Mouse (Mus musculus): Measurements from ENCODE around the gene Rgs8. TPM values are rescaled to one million over a fixed set of nuclear protein-coding genes. Genes with fewer than 3 reads are reported as not detected.

The Rgs8 gene
- polyA plus RNA-seq, 1 experiment from 2014 or later = 17.0 TPM

GRCm38 (mm10) chr1:153712633-153713032 lies 59.8 kb downstream of the Rgs8 start:
- H3K4me3 ChIP-seq = no peak overlapping the region
- H3K9me3 ChIP-seq = no peaks in the 10 kb centered on the region
- ATAC-seq (ENCODE audit: low FRiP score, low read depth) = no peak
- H3K27me3 ChIP-seq (replicated peaks) = no peaks in the 10 kb centered on the region
- H3K27ac ChIP-seq = no peak overlapping the region
- no peaks in the 10 kb centered on the region for H3K36me3 ChIP-seq
- no peak overlapping the region for H3K4me2 ChIP-seq (replicated peaks)
- no peaks in the 10 kb centered on the region for H3K4me1 ChIP-seq
- 96% methylated on average over 2 of the region's 2 CpGs for WGBS
- no peak overlapping the region for H3K9ac ChIP-seq

DNA sequence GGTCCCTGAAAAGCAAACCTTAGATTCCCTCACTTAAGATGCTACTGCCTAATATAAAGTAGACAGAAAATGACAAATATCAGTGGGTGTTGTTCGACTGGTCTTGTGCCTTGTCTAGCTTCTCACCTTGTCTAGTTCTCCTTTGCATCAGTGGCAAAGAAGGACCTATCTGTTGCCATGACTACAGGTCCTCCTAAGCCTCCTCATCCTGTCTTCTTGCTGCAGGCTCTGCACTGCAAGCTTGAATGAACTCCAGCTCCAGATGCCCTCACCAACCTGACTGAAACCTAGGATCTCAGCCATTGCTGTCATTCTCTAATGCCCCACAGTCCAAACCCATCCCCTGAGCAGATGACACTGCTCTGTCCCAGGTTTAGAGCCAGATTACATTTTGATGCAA lies 65.2 kb downstream of the Rgs8 start:
- ATAC-seq (ENCODE audit: low FRiP score, low read depth) = no peak
- H3K36me3 ChIP-seq = no peaks in the 10 kb centered on the region
- no peak overlapping the region for H3K4me2 ChIP-seq (replicated peaks)
- no peak overlapping the region for H3K4me3 ChIP-seq
- H3K9me3 ChIP-seq = no peaks in the 10 kb centered on the region
- H3K4me1 ChIP-seq = no peaks in the 10 kb centered on the region
- WGBS = 93% methylated on average over 1 of the region's 1 CpGs
- H3K9ac ChIP-seq = no peak overlapping the region
- H3K27ac ChIP-seq = no peak overlapping the region
- no peaks in the 10 kb centered on the region for H3K27me3 ChIP-seq (replicated peaks)

DNA sequence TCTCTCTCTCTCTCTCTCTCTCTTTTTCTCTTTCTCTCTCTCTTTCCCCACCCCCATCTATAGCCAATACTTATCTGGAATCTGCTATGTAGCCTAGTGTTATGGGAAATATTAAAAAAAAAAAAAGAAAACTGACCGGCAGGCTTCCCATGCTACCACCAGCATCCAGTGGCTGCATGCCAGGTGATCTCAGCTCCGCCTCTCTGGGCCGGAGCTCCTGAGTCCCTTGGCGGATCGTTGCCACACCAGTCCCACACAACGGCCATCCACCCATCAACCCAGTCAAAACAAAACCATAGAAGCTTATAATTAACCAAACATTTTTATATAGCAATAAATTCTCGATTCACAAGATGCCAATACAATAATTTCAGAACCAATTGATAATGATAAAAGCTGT lies 68.1 kb downstream of the Rgs8 start:
- Histone ChIP-seq H3K27ac (no peak overlapping the region), H3K4me3 (no peak overlapping the region), H3K4me2 (replicated peaks) (no peak overlapping the region), H3K4me1 (no peaks in the 10 kb centered on the region), H3K36me3 (no peaks in the 10 kb centered on the region), H3K9ac (no peak overlapping the region), H3K27me3 (replicated peaks) (no peaks in the 10 kb centered on the region), H3K9me3 (no peaks in the 10 kb centered on the region)
- ATAC-seq (ENCODE audit: low FRiP score, low read depth) = no peak
- 86% methylated on average over 7 of the region's 7 CpGs for WGBS

GRCm38 (mm10) chr1:153721565-153722310 lies 68.9 kb downstream of the Rgs8 start:
- Histone ChIP-seq H3K9me3 (no peaks in the 10 kb centered on the region), H3K4me3 (no peak overlapping the region), H3K9ac (no peak overlapping the region), H3K27ac (no peak overlapping the region), H3K36me3 (no peaks in the 10 kb centered on the region), H3K4me1 (no peaks in the 10 kb centered on the region), H3K27me3 (replicated peaks) (no peaks in the 10 kb centered on the region), H3K4me2 (replicated peaks) (no peak overlapping the region)
- 88% methylated on average over 9 of the region's 9 CpGs for WGBS
- no peak for ATAC-seq (ENCODE audit: low FRiP score, low read depth)

GRCm38 (mm10) chr1:153723426-153723825 lies 70.6 kb downstream of the Rgs8 start:
- no peak for ATAC-seq (ENCODE audit: low FRiP score, low read depth)
- H3K4me1 ChIP-seq = no peaks in the 10 kb centered on the region
- H3K27me3 ChIP-seq (replicated peaks) = no peaks in the 10 kb centered on the region
- no peak overlapping the region for H3K9ac ChIP-seq
- H3K9me3 ChIP-seq = no peaks in the 10 kb centered on the region
- H3K36me3 ChIP-seq = no peaks in the 10 kb centered on the region
- H3K27ac ChIP-seq = no peak overlapping the region
- H3K4me3 ChIP-seq = no peak overlapping the region
- no peak overlapping the region for H3K4me2 ChIP-seq (replicated peaks)
- WGBS = 78% methylated on average over 9 of the region's 9 CpGs

DNA sequence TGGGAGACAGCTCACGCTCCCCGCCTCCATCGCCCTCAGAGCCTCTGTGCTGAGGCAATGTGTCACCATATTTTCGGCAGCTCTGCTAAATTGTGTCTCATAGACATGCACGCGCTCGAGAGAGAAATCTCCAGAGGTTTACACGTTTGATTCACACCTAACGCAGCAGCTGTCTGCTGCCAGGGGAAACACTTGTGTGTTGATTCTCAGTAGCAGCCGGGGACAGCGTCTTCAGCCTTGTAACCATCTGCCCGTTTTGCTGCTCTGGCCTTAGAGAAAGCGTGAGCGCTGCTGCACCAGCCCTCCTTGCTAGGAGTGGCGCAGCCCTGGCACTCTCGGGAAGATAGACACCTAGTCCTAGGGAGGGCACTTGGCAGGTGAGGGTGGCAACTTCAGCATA lies 73.8 kb downstream of the Rgs8 start:
- Histone ChIP-seq H3K4me3 (no peak overlapping the region), H3K36me3 (no peaks in the 10 kb centered on the region), H3K27ac (no peak overlapping the region), H3K27me3 (replicated peaks) (no peaks in the 10 kb centered on the region), H3K9me3 (no peaks in the 10 kb centered on the region), H3K4me2 (replicated peaks) (no peak overlapping the region), H3K9ac (no peak overlapping the region), H3K4me1 (peaks cover 8% of the 10 kb centered on the region; the same call in 1 of the 2 replicates)
- WGBS = 80% methylated on average over 16 of the region's 16 CpGs
- no peak for ATAC-seq (ENCODE audit: low FRiP score, low read depth)

GRCm38 (mm10) chr1:153729806-153730205 lies 77.0 kb downstream of the Rgs8 start:
- Histone ChIP-seq H3K4me3 (no peak overlapping the region), H3K27ac (no peak overlapping the region), H3K4me1 (peaks cover 29% of the 10 kb centered on the region), H3K9ac (no peak overlapping the region), H3K27me3 (replicated peaks) (no peaks in the 10 kb centered on the region), H3K9me3 (no peaks in the 10 kb centered on the region), H3K36me3 (no peaks in the 10 kb centered on the region), H3K4me2 (replicated peaks) (no peak overlapping the region)
- ATAC-seq (ENCODE audit: low FRiP score, low read depth) = no peak
- WGBS = 82% methylated on average over 2 of the region's 2 CpGs

DNA sequence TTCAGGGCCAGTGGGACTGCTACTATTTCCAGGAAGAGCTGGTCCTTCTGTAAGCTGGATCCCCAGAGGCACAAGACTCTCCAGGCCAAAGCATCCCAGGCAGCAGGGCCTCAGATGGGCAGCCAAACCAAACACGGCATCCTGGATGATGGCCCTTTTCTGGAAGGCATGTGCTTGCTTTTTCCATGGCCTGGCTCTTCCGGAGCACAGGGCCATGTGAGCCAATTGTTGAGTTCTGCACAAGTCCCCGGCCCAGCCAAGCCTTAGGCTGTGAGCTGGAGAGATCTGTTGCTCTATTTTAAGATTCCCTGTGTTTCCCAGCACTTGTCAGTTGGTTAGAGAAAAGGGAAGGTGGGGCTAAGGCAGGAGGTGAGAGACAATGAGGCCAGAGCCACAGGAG lies 77.8 kb downstream of the Rgs8 start:
- H3K36me3 ChIP-seq = no peaks in the 10 kb centered on the region
- WGBS = 59% methylated on average over 3 of the region's 3 CpGs
- H3K4me2 ChIP-seq (replicated peaks) = no peak overlapping the region
- H3K9ac ChIP-seq = no peak overlapping the region
- no peak for ATAC-seq (ENCODE audit: low FRiP score, low read depth)
- no peak overlapping the region for H3K4me3 ChIP-seq
- H3K27ac ChIP-seq = no peak overlapping the region
- H3K4me1 ChIP-seq = peaks cover 29% of the 10 kb centered on the region
- H3K9me3 ChIP-seq = no peaks in the 10 kb centered on the region
- no peaks in the 10 kb centered on the region for H3K27me3 ChIP-seq (replicated peaks)

DNA sequence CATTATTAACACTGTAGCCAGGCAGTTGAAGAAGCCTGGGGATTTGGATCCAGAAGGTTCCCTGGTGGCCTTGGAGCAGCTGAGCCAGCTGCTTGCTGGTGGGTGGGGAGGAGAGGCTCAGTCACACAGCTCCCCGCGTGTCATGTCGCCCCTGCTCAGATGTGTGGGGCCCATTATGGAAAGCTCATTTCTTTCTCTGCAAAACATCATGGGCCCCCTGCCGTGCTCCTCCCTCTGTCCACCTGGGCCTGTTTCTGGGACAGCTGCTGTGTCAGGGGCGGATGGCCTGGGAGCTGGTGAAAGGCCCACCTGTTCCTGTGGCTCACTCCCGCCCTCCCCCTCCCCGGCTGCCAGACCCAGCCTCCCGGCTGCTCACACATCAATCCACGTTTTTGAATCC lies 80.4 kb downstream of the Rgs8 start:
- ATAC-seq (ENCODE audit: low FRiP score, low read depth) = peak; percentile 67
- 24% methylated on average over 9 of the region's 9 CpGs for WGBS
- Histone ChIP-seq H3K4me3 (no peak overlapping the region), H3K9me3 (no peaks in the 10 kb centered on the region), H3K9ac (no peak overlapping the region; the same call in 1 of the 2 replicates), H3K27me3 (replicated peaks) (no peaks in the 10 kb centered on the region), H3K36me3 (no peaks in the 10 kb centered on the region), H3K4me1 (peaks cover 44% of the 10 kb centered on the region), H3K27ac (no peak overlapping the region), H3K4me2 (replicated peaks) (no peak overlapping the region)

- 86% methylated on average over 4 of the region's 4 CpGs for WGBS
- ATAC-seq (ENCODE audit: low FRiP score, low read depth) = no peak
- 0 out of 2 replicates have a peak, but pooled peaks cover 3% of the 10 kb centered on the region for H3K27me3 ChIP-seq (replicated peaks)
- H3K9me3 ChIP-seq = no peaks in the 10 kb centered on the region
- no peaks in the 10 kb centered on the region for H3K36me3 ChIP-seq
- no peak overlapping the region for H3K27ac ChIP-seq
- H3K4me1 ChIP-seq = peaks cover 49% of the 10 kb centered on the region
- no peak overlapping the region for H3K4me3 ChIP-seq
- no peak overlapping the region for H3K9ac ChIP-seq
- no peak overlapping the region for H3K4me2 ChIP-seq (replicated peaks)
These were observed 82.0 kb downstream of the Rgs8 start for GRCm38 (mm10) chr1:153734866-153735265.

GRCm38 (mm10) chr1:153736096-153736495 lies 83.3 kb downstream of the Rgs8 start:
- Histone ChIP-seq H3K4me2 (replicated peaks) (no peak overlapping the region), H3K9ac (no peak overlapping the region), H3K27me3 (replicated peaks) (0 out of 2 replicates have a peak, but pooled peaks cover 3% of the 10 kb centered on the region), H3K4me1 (peaks cover 47% of the 10 kb centered on the region), H3K27ac (no peak overlapping the region), H3K4me3 (no peak overlapping the region), H3K36me3 (no peaks in the 10 kb centered on the region), H3K9me3 (no peaks in the 10 kb centered on the region)
- no peak for ATAC-seq (ENCODE audit: low FRiP score, low read depth)
- 84% methylated on average over 6 of the region's 6 CpGs for WGBS

- Histone ChIP-seq H3K9ac (no peak overlapping the region), H3K4me2 (replicated peaks) (no peak overlapping the region), H3K36me3 (no peaks in the 10 kb centered on the region), H3K4me3 (no peak overlapping the region), H3K4me1 (peaks cover 44% of the 10 kb centered on the region), H3K9me3 (no peaks in the 10 kb centered on the region), H3K27me3 (replicated peaks) (0 out of 2 replicates have a peak, but pooled peaks cover 3% of the 10 kb centered on the region), H3K27ac (no peak overlapping the region)
- ATAC-seq (ENCODE audit: low FRiP score, low read depth) = 0 out of 2 replicates have a peak, but pooled peaks have one; percentile 13
- 32% methylated on average over 9 of the region's 9 CpGs for WGBS
These were observed 84.6 kb downstream of the Rgs8 start for GRCm38 (mm10) chr1:153737101-153738085.

Measured in neural tube, embryonic 12.5 days (tissue).